Mouse (Mus musculus): Measurements from ENCODE around the gene Acox3.

The Acox3 gene

GRCm38 (mm10) chr5:35582445-35583220 lies at the start of gene Acox3:
TSS of gene Acox3 (plus strand) at chr5:35583040.
- peak; percentile 96 to 98 for DNase-seq (ENCODE audit: low spot score in 2 of 2)

DNA sequence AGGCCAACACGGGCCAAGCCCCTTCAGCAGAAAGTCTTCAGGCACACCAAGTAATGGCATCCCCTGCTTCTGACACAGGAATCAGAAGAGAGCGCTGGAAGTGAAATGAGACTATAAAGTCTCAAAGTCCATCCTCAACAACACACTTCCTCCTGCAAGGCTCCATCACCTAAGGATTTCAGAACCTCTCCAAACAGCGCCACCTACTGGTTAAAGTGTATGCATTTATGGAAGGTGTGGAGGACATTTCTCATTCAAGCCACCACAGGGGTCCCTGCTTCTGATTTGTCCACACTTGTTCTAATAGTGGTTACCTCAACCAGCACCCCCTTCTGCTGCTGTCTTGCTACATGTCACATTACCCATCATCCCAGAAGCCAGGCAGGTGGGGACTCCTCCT lies 46.6 kb upstream of the Acox3 start:
- DNase-seq (ENCODE audit: low spot score in 2 of 2) = no peak

- DNase-seq (ENCODE audit: low spot score in 2 of 2) = no peak
These were observed 45.4 kb upstream of the Acox3 start for GRCm38 (mm10) chr5:35537474-35537873.

GRCm38 (mm10) chr5:35538022-35538421 lies 44.8 kb upstream of the Acox3 start:
- DNase-seq (ENCODE audit: low spot score in 2 of 2) = no peak

- DNase-seq (ENCODE audit: low spot score in 2 of 2) = no peak
These were observed 43.3 kb upstream of the Acox3 start for GRCm38 (mm10) chr5:35539576-35539975.

- DNase-seq (ENCODE audit: low spot score in 2 of 2) = no peak
These were observed 42.3 kb upstream of the Acox3 start for GRCm38 (mm10) chr5:35540555-35540954.

GRCm38 (mm10) chr5:35541059-35541790 lies 41.6 kb upstream of the Acox3 start:
- DNase-seq (ENCODE audit: low spot score in 2 of 2) = no peak

GRCm38 (mm10) chr5:35546127-35546526 lies 36.7 kb upstream of the Acox3 start:
- no peak for DNase-seq (ENCODE audit: low spot score in 2 of 2)

- no peak for DNase-seq (ENCODE audit: low spot score in 2 of 2)
These were observed 30.7 kb upstream of the Acox3 start for GRCm38 (mm10) chr5:35551855-35552837.

GRCm38 (mm10) chr5:35552838-35553539 lies 29.9 kb upstream of the Acox3 start:
- no peak for DNase-seq (ENCODE audit: low spot score in 2 of 2)

DNA sequence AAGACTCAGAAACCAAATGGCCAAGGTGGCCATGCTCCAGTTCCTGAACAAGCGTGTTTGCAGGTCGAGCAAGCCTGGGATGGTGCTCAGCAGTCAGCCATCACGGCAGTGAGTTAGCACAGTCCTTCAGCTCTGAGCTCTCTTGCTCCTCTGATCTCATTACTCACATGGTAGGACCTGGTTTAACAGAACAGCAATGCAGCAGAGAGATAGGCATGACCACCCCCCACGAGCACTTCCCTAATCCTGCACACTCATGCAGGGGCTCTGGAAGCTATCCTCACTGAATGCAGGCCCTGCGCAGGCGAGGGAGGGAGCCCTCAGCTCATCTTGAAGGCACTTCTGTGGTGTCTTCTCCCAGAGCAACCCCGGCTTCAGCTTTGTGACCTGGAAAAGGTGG lies 26.4 kb upstream of the Acox3 start:
- no peak for DNase-seq (ENCODE audit: low spot score in 2 of 2)

DNA sequence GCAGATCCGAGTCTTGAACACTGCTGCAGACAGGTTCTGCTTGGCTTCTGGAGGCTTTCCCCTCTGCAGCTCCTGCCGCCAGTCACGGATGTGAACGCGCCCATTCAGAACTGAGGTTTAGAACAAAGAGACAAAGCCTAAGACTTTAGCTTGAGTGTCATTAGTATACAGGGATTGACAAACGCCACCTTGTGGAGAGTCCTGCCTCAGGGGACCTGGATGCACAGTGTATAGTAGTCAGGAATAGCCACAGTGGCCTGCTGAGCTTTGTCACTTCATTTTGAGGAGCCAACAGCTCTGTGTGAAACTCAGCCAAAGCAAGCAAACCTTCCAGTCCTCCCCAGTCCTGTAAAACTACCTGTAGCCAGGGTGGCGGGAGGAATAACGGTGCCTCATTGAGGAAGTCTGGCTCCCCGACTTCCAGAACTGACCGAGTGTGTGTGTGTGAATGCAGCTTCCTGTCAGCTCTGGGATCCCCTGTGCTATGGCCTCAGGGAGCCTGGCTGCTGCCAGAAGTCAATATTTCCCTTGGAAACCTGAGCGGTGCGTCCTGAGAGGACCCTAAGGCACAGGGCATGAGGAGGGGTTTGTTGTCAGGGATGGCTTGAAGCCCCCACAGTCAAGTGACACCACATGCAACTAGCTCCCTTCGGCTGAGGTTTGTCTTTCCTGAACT lies 24.8 kb upstream of the Acox3 start:
- DNase-seq (ENCODE audit: low spot score in 2 of 2) = no peak

DNA sequence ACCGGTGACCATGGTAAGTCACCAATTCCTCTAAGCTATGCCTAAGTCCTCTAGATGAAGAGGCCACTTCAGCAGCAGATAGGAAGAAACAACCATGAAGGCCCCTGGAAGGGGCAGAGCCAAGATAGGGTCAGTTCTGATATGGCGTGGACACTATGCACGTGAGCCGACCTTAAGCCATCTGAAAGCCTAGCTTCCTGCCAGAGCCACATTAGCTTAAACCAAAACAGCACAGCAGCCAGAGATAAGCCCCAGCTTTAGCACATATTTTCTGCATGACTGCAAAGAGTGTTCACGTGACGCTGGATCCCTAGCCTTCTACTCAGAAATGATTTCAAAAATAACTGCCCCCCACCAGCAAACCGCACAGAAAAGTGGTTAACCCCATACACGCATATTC lies 23.4 kb upstream of the Acox3 start:
- no peak for DNase-seq (ENCODE audit: low spot score in 2 of 2)

- DNase-seq (ENCODE audit: low spot score in 2 of 2) = peak; percentile 53 to 60
These were observed 20.2 kb upstream of the Acox3 start for GRCm38 (mm10) chr5:35562616-35563015.

GRCm38 (mm10) chr5:35563449-35563848 lies 19.4 kb upstream of the Acox3 start:
- peak; percentile 70 to 71 for DNase-seq (ENCODE audit: low spot score in 2 of 2)

DNA sequence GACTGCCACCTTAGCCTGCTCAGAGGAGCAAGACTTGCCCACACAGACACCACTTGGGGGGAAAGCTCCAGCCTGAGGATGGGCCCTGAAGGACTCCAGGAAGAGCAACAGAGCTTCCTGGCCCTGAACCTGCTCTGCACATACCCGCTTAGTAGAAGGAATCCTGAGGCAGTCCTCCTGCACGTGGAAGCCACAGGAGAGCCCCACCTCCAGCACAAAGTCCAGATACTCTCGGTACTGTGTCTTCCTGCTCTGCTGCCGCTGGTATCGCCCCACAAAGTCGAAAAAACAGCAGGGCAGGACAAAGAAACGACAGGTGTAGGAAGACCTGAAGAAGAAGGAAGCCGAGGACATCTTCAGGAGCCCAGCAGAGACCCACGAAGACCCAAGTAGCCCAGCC lies 17.6 kb upstream of the Acox3 start:
- DNase-seq (ENCODE audit: low spot score in 2 of 2) = no peak

GRCm38 (mm10) chr5:35566632-35567031 lies 16.2 kb upstream of the Acox3 start:
- DNase-seq (ENCODE audit: low spot score in 2 of 2) = peak in 1 of 2 experiments; percentile 43

GRCm38 (mm10) chr5:35571546-35571945 lies 11.3 kb upstream of the Acox3 start:
- DNase-seq (ENCODE audit: low spot score in 2 of 2) = no peak

GRCm38 (mm10) chr5:35574653-35575599 lies 7.9 kb upstream of the Acox3 start, which contains the start of gene Trmt44:
TSS of gene Trmt44 (minus strand) at chr5:35575070.
- peak; percentile 93 to 96 for DNase-seq (ENCODE audit: low spot score in 2 of 2)

All from frontal cortex, postnatal 36 days (tissue).